8 mouse cellular contexts compared by ENCODE assay signal in genomic region chr11:93503469-93503868, GRCm38 (mm10).
A peak's percentile ranks its signal among the peaks of the same experiment; 100 is the strongest.
DNase-seq lines count a peak whose midpoint lies in the region; ATAC-seq and TF ChIP-seq lines count a peak whose summit lies in the region.

No protein-coding gene starts in this region.

- intact Hi-C loops in heart, postnatal 25 days (cut with DNase I), result loop anchor here (5.0 kb wide), 1 partner anchor 309 kb away; no protein-coding TSS in a partner anchor

- H3K27ac ChIP-seq in heart, embryonic 10.5 days, result no peak overlapping the region
- no peak overlapping the region for H3K27ac ChIP-seq in liver, embryonic 14.5 days

- 32% methylated on average over 2 of the region's 2 CpGs for WGBS in heart, embryonic 10.5 days
- whole genome bisulfite sequencing in liver, embryonic 14.5 days (ENCODE audit: insufficient replicate concordance), result 12% methylated on average over 2 of the region's 2 CpGs

- no peaks in the 10 kb centered on the region for H3K27me3 ChIP-seq in heart, embryonic 10.5 days (ENCODE audit: insufficient read depth, poor library complexity, severe bottlenecking)
- no peaks in the 10 kb centered on the region for H3K27me3 ChIP-seq in liver, embryonic 14.5 days (ENCODE audit: control insufficient read depth, insufficient read depth, low read length)

- peak; percentile 38 for DNase-seq in heart, embryonic 10.5 days (ENCODE audit: low spot score)
- DNase-seq in heart, postnatal 25 days (ENCODE audit: low spot score), result no peak
- peak; percentile 37 for DNase-seq in 416B (ENCODE audit: low read depth)
- DNase-seq in adrenal gland, postnatal 25 days, result peak; percentile 41
- DNase-seq in liver, embryonic 14.5 days (ENCODE audit: low read depth in 3 of 3, low spot score in 3 of 3), result no peak
- DNase-seq in cerebellum, postnatal 36 days, result no peak
- DNase-seq in cerebellum, adult 18-20 months, result no peak
- DNase-seq in layer of hippocampus, adult 18-20 months (ENCODE audit: low spot score in 2 of 2), result no peak

- no peak overlapping the region for H3K9ac ChIP-seq in liver, embryonic 14.5 days (replicated peaks)

- H3K4me2 ChIP-seq in liver, embryonic 14.5 days (ENCODE audit: low read depth), result no peak overlapping the region

- H3K4me3 ChIP-seq in heart, embryonic 10.5 days, result no peak overlapping the region
- H3K4me3 ChIP-seq in liver, embryonic 14.5 days (ENCODE audit: insufficient read depth in 1 of 2, low read depth in 2 of 2, low read length in 2 of 2), result no peak overlapping the region

- ATAC-seq in liver, embryonic 14.5 days (ENCODE audit: insufficient read depth), result no peak

- peak; percentile 61 for TF ChIP-seq CTCF in liver, embryonic 14.5 days (IDR thresholded peaks at IDR 0.05; ENCODE audit: low read depth)

- no peaks in the 10 kb centered on the region for H3K4me1 ChIP-seq in heart, embryonic 10.5 days
- no peaks in the 10 kb centered on the region for H3K4me1 ChIP-seq in liver, embryonic 14.5 days (replicated peaks; ENCODE audit: control insufficient read depth in 2 of 2, insufficient read depth in 2 of 2, low read length in 1 of 2)

- no peak for TF ChIP-seq EP300 in liver, embryonic 14.5 days (IDR thresholded peaks at IDR 0.05; ENCODE audit: low read depth)

- no peaks in the 10 kb centered on the region for H3K9me3 ChIP-seq in heart, embryonic 10.5 days
- no peaks in the 10 kb centered on the region for H3K9me3 ChIP-seq in liver, embryonic 14.5 days (ENCODE audit: control insufficient read depth, low read length)

- H3K36me3 ChIP-seq in heart, embryonic 10.5 days, result no peaks in the 10 kb centered on the region
- H3K36me3 ChIP-seq in liver, embryonic 14.5 days (replicated peaks; ENCODE audit: control insufficient read depth, insufficient read depth, low read depth), result no peaks in the 10 kb centered on the region

Comparison
In these comparisons a context has a peak if more than half of its experiments do, and no peak if none do; other contexts are left out.
1. DNase-seq: peak in heart, embryonic 10.5 days (single experiment), 416B (single experiment) and adrenal gland, postnatal 25 days (single experiment); none in heart, postnatal 25 days (single experiment), liver, embryonic 14.5 days (0 of 3), cerebellum, postnatal 36 days (0 of 2), cerebellum, adult 18-20 months (0 of 2) and layer of hippocampus, adult 18-20 months (0 of 2).